Mouse (Mus musculus) embryonic facial prominence, embryonic 14.5 days (tissue): ENCODE measurements around the gene Polm. TPM values are rescaled to one million over a fixed set of nuclear protein-coding genes. Genes with fewer than 3 reads are reported as not detected.

Experiments
- ATAC-seq: fragments of 200-750 bp; cut with Nextera tagmentation; 2 replicates; pipeline ENCODE4 v1.8.0; 2017; ENCODE audit warnings: low read depth, moderate number of reproducible peaks, moderate TSS enrichment
- DNase-seq: peaks from one replicate; pipeline ENCODE4 v3.0.0-alpha.2; 2015; ENCODE audit warnings: low spot score
- H3K27ac ChIP-seq: fragments of 300-500 bp; sonication (generic); replicated peaks from 2 replicates; pipeline ENCODE4 v1.5.1; 2014; ENCODE audit warnings: low read depth, mild to moderate bottlenecking, low read length, moderate library complexity
- H3K27me3 ChIP-seq: fragments of 300-500 bp; sonication (generic); replicated peaks from 2 replicates; pipeline ENCODE4 v1.6.1; 2014; ENCODE audit warnings: low read length; ENCODE audit not compliant: control insufficient read depth, insufficient read depth
- H3K36me3 ChIP-seq: fragments of 300-500 bp; sonication (generic); 2 replicates; pipeline ENCODE4 v1.6.1; 2014; ENCODE audit warnings: low read length, mixed read lengths; ENCODE audit not compliant: control insufficient read depth, insufficient read depth
- H3K4me1 ChIP-seq: fragments of 300-500 bp; sonication (generic); 2 replicates; pipeline ENCODE4 v1.6.1; 2014; ENCODE audit warnings: antibody characterized with exemption, low read length; ENCODE audit not compliant: control insufficient read depth, insufficient read depth
- H3K4me2 ChIP-seq: fragments of 300-500 bp; sonication (generic); 2 replicates; pipeline ENCODE4 v1.6.1; 2014; ENCODE audit warnings: low read depth, mild to moderate bottlenecking, low read length, moderate library complexity, mixed read lengths
- H3K4me3 ChIP-seq: fragments of 300-500 bp; sonication (generic); 2 replicates; pipeline ENCODE4 v1.5.1; 2014; ENCODE audit warnings: low read depth, mild to moderate bottlenecking, low read length
- H3K9ac ChIP-seq: fragments of 300-500 bp; sonication (generic); 2 replicates; pipeline ENCODE4 v1.6.1; 2014; ENCODE audit warnings: low read depth, mild to moderate bottlenecking, low read length, moderate library complexity, mixed read lengths
- H3K9me3 ChIP-seq: fragments of 300-500 bp; sonication (generic); 2 replicates; pipeline ENCODE4 v1.6.1; 2016; ENCODE audit warnings: low read length; ENCODE audit not compliant: control insufficient read depth
- WGBS: fragments of 180-500 bp; shearing (Covaris S2); extraction: QIAGEN DNeasy Blood & Tissue Kit; methylation state at CpG from one replicate; pipeline ENCODE4 v1.1.7; 2014; 5-methylcytosine and 5-hydroxymethylcytosine counted together
- polyA plus RNA-seq: library from polyadenylated mRNA; unstranded; fragments of >200 nt; fragmentation: Nextera tagmentation; extraction: Ambion mirVana; gene quantifications from 2 replicates; pipeline ENCODE4 v1.2.1, GENCODE M21; 2014

Gene Polm
- polyA plus RNA-seq, 1 experiment from 2014 or later: 6.0 TPM

- Histone ChIP-seq H3K27me3 (peaks cover 15% of the 10 kb centered on the region; the same call in 1 of the 2 replicates), H3K4me1 (peaks cover 31% of the 10 kb centered on the region), H3K27ac (no peak overlapping the region), H3K36me3 (peaks cover 12% of the 10 kb centered on the region; the same call in 1 of the 2 replicates), H3K9me3 (no peaks in the 10 kb centered on the region), H3K9ac (no peak overlapping the region), H3K4me2 (no peak overlapping the region), H3K4me3 (no peak overlapping the region)
- no peak for ATAC-seq
- WGBS: 60% methylated on average over 6 of the region's 6 CpGs
- DNase-seq: peak; percentile 30
These were observed 22.8 kb upstream of the Polm start for GRCm38 (mm10) chr11:5860639-5861038.

- ATAC-seq: no peak
- peaks cover 32% of the 10 kb centered on the region for H3K4me1 ChIP-seq
- 82% methylated on average over 13 of the region's 13 CpGs for WGBS
These were observed 22.2 kb upstream of the Polm start for GRCm38 (mm10) chr11:5859883-5860550.

GRCm38 (mm10) chr11:5858723-5859122, 20.9 kb upstream of the Polm start:
- WGBS: 71% methylated on average over 1 of the region's 1 CpGs
- Histone ChIP-seq H3K27ac (no peak overlapping the region), H3K4me2 (no peak overlapping the region), H3K27me3 (peaks cover 15% of the 10 kb centered on the region; the same call in 1 of the 2 replicates), H3K9ac (no peak overlapping the region), H3K4me1 (peaks cover 32% of the 10 kb centered on the region), H3K9me3 (no peaks in the 10 kb centered on the region), H3K36me3 (no peaks in the 10 kb centered on the region), H3K4me3 (no peak overlapping the region)
- no peak for DNase-seq
- ATAC-seq: no peak

More at GRCm38 (mm10) chr11:5859883-5860550, 22.2 kb upstream of the Polm start:
- Histone ChIP-seq H3K27ac (no peak overlapping the region), H3K4me3 (no peak overlapping the region), H3K36me3 (peaks cover 6% of the 10 kb centered on the region; the same call in 1 of the 2 replicates), H3K4me2 (no peak overlapping the region), H3K27me3 (peaks cover 15% of the 10 kb centered on the region; the same call in 1 of the 2 replicates), H3K9me3 (no peaks in the 10 kb centered on the region), H3K9ac (no peak overlapping the region)
- no peak for DNase-seq

GRCm38 (mm10) chr11:5856479-5857130, 18.8 kb upstream of the Polm start:
- DNase-seq: no peak
- no peak overlapping the region for H3K9ac ChIP-seq

GRCm38 (mm10) chr11:5855902-5856301, 18.1 kb upstream of the Polm start:
- Histone ChIP-seq H3K36me3 (no peaks in the 10 kb centered on the region), H3K27me3 (0 out of 2 replicates have a peak, but pooled peaks cover 2% of the 10 kb centered on the region), H3K27ac (peak overlapping the region; percentile 77), H3K9ac (peak overlapping the region; percentile 40; the same call in 1 of the 2 replicates), H3K4me1 (peaks cover 13% of the 10 kb centered on the region), H3K4me3 (no peak overlapping the region), H3K9me3 (no peaks in the 10 kb centered on the region), H3K4me2 (no peak overlapping the region)
- ATAC-seq (peak; percentile 78), DNase-seq (peak; percentile 84)
- WGBS: 23% methylated on average over 7 of the region's 7 CpGs

More at GRCm38 (mm10) chr11:5856479-5857130, 18.8 kb upstream of the Polm start:
- no peak for ATAC-seq
- 71% methylated on average over 8 of the region's 8 CpGs for WGBS
- no peak overlapping the region for H3K4me3 ChIP-seq
- H3K27me3 ChIP-seq: peaks cover 9% of the 10 kb centered on the region; the same call in 1 of the 2 replicates
- H3K4me1 ChIP-seq: peaks cover 20% of the 10 kb centered on the region
- H3K36me3 ChIP-seq: no peaks in the 10 kb centered on the region
- no peak overlapping the region for H3K4me2 ChIP-seq
- peak overlapping the region; percentile 77 for H3K27ac ChIP-seq
- no peaks in the 10 kb centered on the region for H3K9me3 ChIP-seq

GRCm38 (mm10) chr11:5855481-5855880, 17.7 kb upstream of the Polm start:
- H3K4me3 ChIP-seq: no peak overlapping the region
- no peaks in the 10 kb centered on the region for H3K9me3 ChIP-seq
- peak overlapping the region; percentile 77 for H3K27ac ChIP-seq
- ATAC-seq: no peak
- no peak for DNase-seq
- H3K36me3 ChIP-seq: no peaks in the 10 kb centered on the region
- H3K9ac ChIP-seq: peak overlapping the region; percentile 40; the same call in 1 of the 2 replicates
- H3K4me2 ChIP-seq: no peak overlapping the region
- peaks cover 13% of the 10 kb centered on the region for H3K4me1 ChIP-seq
- no peaks in the 10 kb centered on the region for H3K27me3 ChIP-seq

- 18% methylated on average over 1 of the region's 1 CpGs for WGBS
- no peak for DNase-seq
- Histone ChIP-seq H3K27me3 (no peaks in the 10 kb centered on the region), H3K4me1 (peaks cover 16% of the 10 kb centered on the region), H3K9me3 (no peaks in the 10 kb centered on the region), H3K4me3 (no peak overlapping the region), H3K36me3 (no peaks in the 10 kb centered on the region), H3K4me2 (no peak overlapping the region), H3K9ac (no peak overlapping the region), H3K27ac (no peak overlapping the region)
- no peak for ATAC-seq
These were observed 14.5 kb upstream of the Polm start for GRCm38 (mm10) chr11:5852314-5852713.

- Histone ChIP-seq H3K4me3 (no peak overlapping the region), H3K27me3 (no peaks in the 10 kb centered on the region), H3K36me3 (no peaks in the 10 kb centered on the region), H3K4me2 (no peak overlapping the region), H3K27ac (no peak overlapping the region; the same call in 1 of the 2 replicates), H3K9me3 (no peaks in the 10 kb centered on the region), H3K4me1 (peaks cover 9% of the 10 kb centered on the region), H3K9ac (no peak overlapping the region)
- ATAC-seq (no peak), DNase-seq (no peak)
- WGBS: 52% methylated on average over 4 of the region's 4 CpGs
These were observed 13.4 kb upstream of the Polm start for GRCm38 (mm10) chr11:5851021-5851736.
